Mouse (Mus musculus): ENCODE results near the gene Fiz1.

The Fiz1 gene

GRCm38 (mm10) chr7:4996934-4997333 is 17.6 kb downstream of the Fiz1 start:
- DNase-seq (ENCODE audit: low spot score) = no peak

GRCm38 (mm10) chr7:4996003-4996895 is 18.2 kb downstream of the Fiz1 start, which contains the start of gene Zfp579:
TSS of gene Zfp579 (minus strand) at chr7:4996158.
- peak; percentile 93 for DNase-seq (ENCODE audit: low spot score)

GRCm38 (mm10) chr7:4995268-4996002 is 19.1 kb downstream of the Fiz1 start:
- no peak for DNase-seq (ENCODE audit: low spot score)

DNA sequence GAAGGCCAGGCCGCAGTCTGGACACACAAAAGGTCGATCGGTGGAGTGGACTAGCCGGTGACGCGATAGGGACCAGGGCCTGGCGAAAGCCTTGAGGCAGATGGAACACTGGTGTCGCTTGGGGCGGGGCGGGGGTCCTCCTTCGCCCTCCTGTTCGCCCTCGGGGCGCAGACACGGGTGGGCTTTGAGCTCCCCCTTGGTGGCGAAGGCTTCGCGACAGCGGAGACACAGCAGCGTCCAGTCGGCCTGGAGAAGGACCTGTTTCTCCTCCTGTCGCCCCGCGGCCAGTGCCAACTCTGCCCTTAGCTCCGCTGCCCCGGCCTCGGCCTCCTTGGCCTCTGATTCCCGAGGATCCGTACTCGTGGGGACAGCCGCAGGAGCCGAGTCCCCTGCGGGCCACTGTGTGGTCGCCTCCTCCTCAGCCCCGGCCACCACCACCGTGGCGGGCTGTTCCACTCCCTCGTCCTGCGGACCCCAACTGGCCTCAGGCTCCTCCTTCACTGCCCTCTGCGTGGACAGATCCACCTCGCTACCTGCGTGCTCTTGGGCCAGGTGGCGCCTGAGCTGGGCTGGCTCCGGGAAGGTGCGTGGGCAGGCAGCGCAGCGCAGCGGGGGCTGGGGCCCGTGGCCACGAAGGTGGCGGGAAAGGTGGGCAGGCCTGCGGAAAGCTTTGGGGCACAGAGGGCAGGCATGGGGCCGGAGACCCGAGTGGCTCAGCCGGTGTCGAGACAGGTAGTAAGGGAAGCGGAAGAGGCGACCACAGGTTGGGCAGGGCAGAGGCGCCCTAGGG is 20.3 kb downstream of the Fiz1 start:
- no peak for DNase-seq (ENCODE audit: low spot score)

DNA sequence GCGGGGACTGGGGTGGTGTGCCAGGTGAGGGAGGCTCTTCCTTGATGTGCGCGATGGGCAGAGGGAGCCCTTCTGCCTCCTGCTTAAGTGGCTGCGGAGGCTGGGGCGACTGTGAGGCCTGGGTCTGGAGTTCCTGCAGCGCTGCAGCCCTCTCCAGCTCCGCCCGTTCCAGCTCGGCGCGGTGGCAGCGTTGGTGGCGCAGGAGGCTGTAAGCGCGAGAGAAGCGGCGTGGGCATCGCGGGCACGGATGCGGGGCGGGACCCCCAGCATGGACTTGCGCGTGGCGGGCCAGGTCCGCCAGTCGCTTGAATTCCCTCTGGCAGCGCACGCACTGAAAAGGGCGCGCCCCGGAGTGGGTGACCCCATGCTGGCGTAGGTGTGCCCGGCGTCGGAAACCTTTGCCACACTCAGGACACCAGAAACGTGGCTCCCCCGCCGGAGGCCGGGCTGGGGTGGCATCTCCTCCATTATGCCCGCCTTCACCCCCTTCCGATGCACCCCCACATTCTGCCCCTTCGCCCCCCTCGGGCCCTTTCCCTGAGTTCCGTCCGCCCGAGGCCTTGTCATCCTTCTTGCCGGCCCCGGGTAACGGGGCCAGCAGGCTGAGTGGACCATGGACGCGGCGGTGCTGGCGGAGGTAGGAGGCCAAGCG is 21.0 kb downstream of the Fiz1 start:
- DNase-seq (ENCODE audit: low spot score) = no peak

- DNase-seq (ENCODE audit: low spot score) = no peak
These were observed 26.2 kb downstream of the Fiz1 start for GRCm38 (mm10) chr7:4988250-4988649.

DNA sequence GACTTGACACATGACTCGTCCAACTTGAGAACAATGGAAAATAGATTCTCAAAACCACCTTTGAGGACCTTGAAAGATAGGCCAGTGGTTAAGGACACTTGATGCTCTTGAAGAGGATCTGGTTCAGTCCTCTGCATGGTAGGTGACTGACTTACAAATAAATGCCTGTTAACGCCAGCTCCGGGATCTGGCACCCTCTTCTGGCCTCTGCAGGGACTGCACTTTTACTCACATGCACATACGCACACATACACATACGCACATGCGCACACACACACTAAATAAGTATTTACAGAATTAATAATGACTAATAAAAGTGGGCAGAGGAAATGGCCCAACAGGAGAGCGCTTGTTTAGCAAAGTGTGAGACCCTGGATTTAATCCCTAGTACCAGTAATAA is 37.7 kb downstream of the Fiz1 start:
- no peak for DNase-seq (ENCODE audit: low spot score)

- no peak for DNase-seq (ENCODE audit: low spot score)
These were observed 39.0 kb downstream of the Fiz1 start for GRCm38 (mm10) chr7:4975455-4975854.

DNA sequence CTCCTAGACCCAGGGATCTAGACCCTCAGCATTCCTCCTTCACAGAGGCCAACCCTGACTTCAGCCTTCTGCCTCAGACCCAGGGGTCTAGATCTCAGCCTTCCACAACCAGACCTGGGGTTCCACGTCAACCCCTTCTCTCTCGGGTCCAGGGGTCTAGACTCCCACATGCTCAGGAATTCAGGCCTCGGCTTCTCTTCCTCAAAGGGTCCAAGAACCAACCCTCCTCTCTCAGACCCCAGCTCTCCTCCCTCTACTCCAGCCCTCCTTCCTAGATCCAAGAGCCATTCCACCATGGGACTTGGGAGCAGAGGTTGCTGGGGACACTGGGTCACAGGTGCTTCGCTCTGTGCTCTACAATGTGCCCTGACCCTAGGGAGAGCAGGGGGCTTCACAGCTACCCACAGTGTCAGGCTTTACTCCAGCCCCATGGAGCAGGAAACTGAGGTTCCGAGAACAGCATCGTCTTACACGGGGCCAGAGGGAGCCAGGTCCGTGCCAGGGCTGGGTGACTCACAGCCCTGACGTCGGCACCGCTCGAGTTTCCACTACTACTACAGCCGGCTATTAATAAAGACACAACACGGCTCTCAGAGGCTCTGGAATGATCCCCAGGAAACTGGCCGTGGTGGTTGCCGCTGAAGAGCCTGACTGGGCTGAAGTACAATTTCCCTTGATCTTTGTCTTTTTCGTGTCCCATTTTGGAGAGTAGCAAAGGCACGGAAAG is 42.0 kb downstream of the Fiz1 start:
- DNase-seq (ENCODE audit: low spot score) = peak; percentile 51

GRCm38 (mm10) chr7:4971710-4972109 is 42.8 kb downstream of the Fiz1 start:
- no peak for DNase-seq (ENCODE audit: low spot score)

DNA sequence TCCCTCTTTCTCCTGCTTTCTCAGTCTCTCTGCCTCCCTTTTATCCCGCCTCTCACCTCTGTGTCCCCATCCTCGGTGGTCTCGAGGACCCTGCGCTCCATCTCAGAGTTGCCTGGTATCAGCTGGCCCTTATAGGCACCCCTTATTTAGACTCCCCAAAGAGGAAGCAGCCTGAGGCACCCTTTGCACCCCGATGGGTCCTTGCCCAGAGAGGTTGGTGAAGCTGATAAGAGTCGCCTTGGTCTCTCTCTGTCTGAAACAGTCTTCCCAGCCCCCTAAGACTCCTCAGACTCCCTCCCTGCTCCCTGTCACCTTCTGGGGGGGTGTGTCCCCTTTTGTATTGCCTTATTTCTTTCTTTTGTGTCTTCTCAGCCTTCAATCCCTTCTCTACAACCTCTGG is 43.4 kb downstream of the Fiz1 start, which contains the start of gene Sbk3:
TSS of gene Sbk3 (minus strand) at position 101 of the 400 bp plus-strand sequence.
- DNase-seq (ENCODE audit: low spot score) = no peak

GRCm38 (mm10) chr7:4964988-4965387 is 49.5 kb downstream of the Fiz1 start:
- DNase-seq (ENCODE audit: low spot score) = no peak

GRCm38 (mm10) chr7:4964272-4964671 is 50.2 kb downstream of the Fiz1 start, which contains the start of gene Sbk2:
TSS of gene Sbk2 (minus strand) at chr7:4964406.
- peak; percentile 82 for DNase-seq (ENCODE audit: low spot score)

GRCm38 (mm10) chr7:4963527-4963926 is 51.0 kb downstream of the Fiz1 start:
- no peak for DNase-seq (ENCODE audit: low spot score)

DNA sequence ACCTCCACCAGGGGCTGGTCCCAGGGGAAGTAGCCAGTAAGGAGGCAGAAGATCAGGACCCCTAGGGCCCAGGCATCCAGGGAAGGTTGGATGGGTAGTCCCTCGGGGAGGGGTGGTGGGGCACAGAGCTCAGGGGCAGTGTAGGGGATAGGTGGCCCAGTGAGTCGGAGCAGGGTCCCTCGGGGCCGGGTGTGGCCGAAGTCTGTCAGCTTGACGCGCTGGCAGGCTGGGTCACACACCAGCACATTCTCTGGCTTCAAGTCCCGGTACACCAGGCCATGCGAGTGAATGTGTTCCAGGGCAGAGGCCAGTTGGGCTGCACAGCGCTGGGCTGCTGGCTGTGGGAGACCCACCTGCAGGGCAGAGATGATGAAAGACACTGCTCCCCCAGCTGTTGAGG is 57.1 kb downstream of the Fiz1 start:
- DNase-seq (ENCODE audit: low spot score) = no peak

Data from urinary bladder, postnatal 14 days (tissue).